Mouse (Mus musculus): ENCODE measurements around the gene Fkrp.
A peak's percentile ranks its signal among the peaks of the same experiment; 100 is the strongest.

DNA sequence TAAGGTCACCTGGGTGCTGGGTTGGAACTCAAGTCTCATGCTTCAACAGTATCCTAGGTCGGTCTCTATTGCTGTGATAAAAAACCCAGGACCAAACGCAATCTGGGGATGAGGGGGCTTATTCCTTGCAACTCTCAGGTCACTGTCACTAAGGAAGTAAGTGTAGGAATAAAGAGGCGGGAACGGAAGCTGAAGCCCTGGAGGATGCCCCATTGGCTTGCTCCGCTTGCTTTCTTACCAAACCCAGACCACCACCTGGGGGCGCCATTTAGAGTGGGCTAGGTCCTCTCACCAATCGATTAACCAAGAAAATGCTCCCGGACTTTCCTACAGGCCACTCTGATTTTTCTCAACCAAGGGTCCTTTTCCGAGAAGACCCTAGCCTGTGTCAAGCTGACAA is 8.6 kb downstream of the Fkrp start:
- peak; percentile 36 for TF ChIP-seq CTCF (IDR thresholded peaks at IDR 0.05; ENCODE audit: control insufficient read depth, insufficient read depth, low read length)
- TF ChIP-seq POLR2A (IDR thresholded peaks at IDR 0.05; ENCODE audit: borderline replicate concordance, control insufficient read depth, low read depth, low read length): no peak
